Mouse (Mus musculus) liver, postnatal 0 days (tissue): ENCODE results near the gene Mfrp. TPM values are rescaled to one million over a fixed set of nuclear protein-coding genes. Genes with fewer than 3 reads are reported as not detected.
A peak's percentile ranks its signal among the peaks of the same experiment; 100 is the strongest.

Experiments used
- ATAC-seq: fragments of 200-750 bp; cut with Nextera tagmentation; 2 replicates; pipeline ENCODE4 v1.8.0; 2017; ENCODE audit warnings: mild to moderate bottlenecking, moderate library complexity
- DNase-seq: peaks from one replicate; pipeline ENCODE4 v3.0.0-alpha.2; 2016
- H3K27ac ChIP-seq: fragments of 300-500 bp; sonication (generic); 2 replicates; pipeline ENCODE4 v1.5.1; 2014; ENCODE audit warnings: antibody characterized with exemption, moderate library complexity, mild to moderate bottlenecking, low read depth
- H3K27me3 ChIP-seq: fragments of 300-500 bp; sonication (generic); 2 replicates; pipeline ENCODE4 v1.6.1; 2014; ENCODE audit warnings: low read length, control low read depth, mixed read lengths; ENCODE audit not compliant: insufficient read depth
- H3K36me3 ChIP-seq: fragments of 300-500 bp; sonication (generic); replicated peaks from 2 replicates; pipeline ENCODE4 v1.6.1; 2014; ENCODE audit warnings: mild to moderate bottlenecking, control low read depth, low read length, moderate library complexity, mixed read lengths; ENCODE audit not compliant: insufficient read depth
- H3K4me1 ChIP-seq: fragments of 300-500 bp; sonication (generic); 2 replicates; pipeline ENCODE4 v1.6.1; 2014; ENCODE audit warnings: antibody characterized with exemption, mild to moderate bottlenecking, control low read depth; ENCODE audit not compliant: insufficient read depth
- H3K4me2 ChIP-seq: fragments of 300-500 bp; sonication (generic); 2 replicates; pipeline ENCODE4 v1.6.1; 2014; ENCODE audit warnings: low read depth, mild to moderate bottlenecking, low read length, moderate library complexity, mixed read lengths
- H3K4me3 ChIP-seq: fragments of 300-500 bp; sonication (generic); 2 replicates; pipeline ENCODE4 v1.5.1; 2014; ENCODE audit warnings: low read depth, low read length
- H3K9ac ChIP-seq: fragments of 300-500 bp; sonication (generic); replicated peaks from 2 replicates; pipeline ENCODE4 v1.6.1; 2014; ENCODE audit warnings: mild to moderate bottlenecking, moderate library complexity
- H3K9me3 ChIP-seq: fragments of 300-500 bp; sonication (generic); 2 replicates; pipeline ENCODE4 v1.6.1; 2016; ENCODE audit warnings: mild to moderate bottlenecking, control low read depth, low read length, mixed read lengths
- CTCF ChIP-seq: sonication (generic); IDR thresholded peaks from 2 replicates; pipeline ENCODE4 v1.5.1; 2016; ENCODE audit warnings: antibody characterized with exemption, low read depth
- EP300 ChIP-seq: IDR thresholded peaks from 2 replicates; pipeline ENCODE4 v1.6.1; 2016; ENCODE audit warnings: antibody characterized with exemption, low read depth, mild to moderate bottlenecking
- WGBS: fragments of 180-500 bp; shearing (Covaris S2); extraction: QIAGEN DNeasy Blood & Tissue Kit; methylation state at CpG from one replicate; pipeline ENCODE4 v1.1.7; 2014; ENCODE audit not compliant: insufficient replicate concordance; 5-methylcytosine and 5-hydroxymethylcytosine counted together
- polyA plus RNA-seq: library from polyadenylated mRNA; unstranded; fragments of >200 nt; fragmentation: Nextera tagmentation; extraction: Ambion mirVana; gene quantifications from 2 replicates; pipeline ENCODE4 v1.2.1, GENCODE M21; 2015

Mfrp gene
- polyA plus RNA-seq, 1 experiment from 2014 or later = not detected

- no peaks in the 10 kb centered on the region for H3K36me3 ChIP-seq
- 71% methylated on average over 11 of the region's 11 CpGs for whole genome bisulfite sequencing
- H3K27me3 ChIP-seq = no peaks in the 10 kb centered on the region
Measured at GRCm38 (mm10) chr9:44077266-44077910, 24.1 kb upstream of the Mfrp start.

DNA sequence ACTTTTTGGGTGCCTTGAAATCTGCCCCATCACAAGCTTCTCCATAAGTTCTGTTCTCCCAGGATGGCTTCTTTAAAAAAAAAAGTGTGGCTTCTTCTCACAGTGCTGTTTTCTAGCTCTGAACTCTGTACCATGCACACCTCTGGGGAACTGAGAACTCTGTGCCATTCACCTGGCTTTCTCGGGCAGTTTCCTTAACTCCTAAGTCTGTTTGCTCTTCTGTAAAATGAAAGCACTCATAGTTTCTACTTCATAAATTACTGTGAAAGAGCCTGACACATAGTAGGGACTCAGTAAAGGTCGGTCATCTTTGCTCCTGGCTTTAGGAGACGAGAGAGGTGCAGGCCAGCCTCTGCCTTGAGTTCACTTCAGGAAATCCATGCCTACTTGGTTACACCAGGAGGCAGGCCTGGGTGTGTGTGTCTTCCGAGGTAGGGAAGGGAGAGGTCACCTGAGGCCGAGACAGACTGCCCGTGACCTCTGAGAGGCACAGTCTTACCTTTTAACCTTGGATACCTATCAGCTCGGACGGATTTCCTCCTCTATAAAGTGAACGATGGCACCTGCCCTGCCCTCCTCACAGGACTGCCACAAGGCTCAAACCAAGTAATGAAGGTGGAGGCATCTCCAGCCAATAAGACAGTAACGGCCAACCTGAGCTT, 23.3 kb upstream of the Mfrp start:
- WGBS = 76% methylated on average over 10 of the region's 10 CpGs
- no peak overlapping the region for H3K4me3 ChIP-seq
- DNase-seq = no peak
- TF ChIP-seq CTCF (no peak), EP300 (no peak)
- H3K9ac ChIP-seq = no peak overlapping the region
- no peak overlapping the region for H3K27ac ChIP-seq
- H3K27me3 ChIP-seq = peaks cover under 1% of the 10 kb centered on the region; the same call in 1 of the 2 replicates
- no peak for ATAC-seq
- peaks cover 7% of the 10 kb centered on the region for H3K4me1 ChIP-seq
- no peak overlapping the region for H3K4me2 ChIP-seq
- H3K36me3 ChIP-seq = no peaks in the 10 kb centered on the region
- no peaks in the 10 kb centered on the region for H3K9me3 ChIP-seq

More at GRCm38 (mm10) chr9:44077266-44077910, 24.1 kb upstream of the Mfrp start:
- DNase-seq (no peak), ATAC-seq (no peak)
- Histone ChIP-seq H3K4me3 (no peak overlapping the region), H3K9me3 (no peaks in the 10 kb centered on the region), H3K27ac (no peak overlapping the region), H3K9ac (no peak overlapping the region), H3K4me2 (no peak overlapping the region), H3K4me1 (peaks cover 5% of the 10 kb centered on the region)
- TF ChIP-seq CTCF = no peak
- TF ChIP-seq EP300 = no peak

GRCm38 (mm10) chr9:44078955-44079756, 22.4 kb upstream of the Mfrp start:
- 33% methylated on average over 15 of the region's 16 CpGs for whole genome bisulfite sequencing
- TF ChIP-seq EP300 (peak; percentile 46; the same call in 1 of the 2 replicates), CTCF (no peak)

DNA sequence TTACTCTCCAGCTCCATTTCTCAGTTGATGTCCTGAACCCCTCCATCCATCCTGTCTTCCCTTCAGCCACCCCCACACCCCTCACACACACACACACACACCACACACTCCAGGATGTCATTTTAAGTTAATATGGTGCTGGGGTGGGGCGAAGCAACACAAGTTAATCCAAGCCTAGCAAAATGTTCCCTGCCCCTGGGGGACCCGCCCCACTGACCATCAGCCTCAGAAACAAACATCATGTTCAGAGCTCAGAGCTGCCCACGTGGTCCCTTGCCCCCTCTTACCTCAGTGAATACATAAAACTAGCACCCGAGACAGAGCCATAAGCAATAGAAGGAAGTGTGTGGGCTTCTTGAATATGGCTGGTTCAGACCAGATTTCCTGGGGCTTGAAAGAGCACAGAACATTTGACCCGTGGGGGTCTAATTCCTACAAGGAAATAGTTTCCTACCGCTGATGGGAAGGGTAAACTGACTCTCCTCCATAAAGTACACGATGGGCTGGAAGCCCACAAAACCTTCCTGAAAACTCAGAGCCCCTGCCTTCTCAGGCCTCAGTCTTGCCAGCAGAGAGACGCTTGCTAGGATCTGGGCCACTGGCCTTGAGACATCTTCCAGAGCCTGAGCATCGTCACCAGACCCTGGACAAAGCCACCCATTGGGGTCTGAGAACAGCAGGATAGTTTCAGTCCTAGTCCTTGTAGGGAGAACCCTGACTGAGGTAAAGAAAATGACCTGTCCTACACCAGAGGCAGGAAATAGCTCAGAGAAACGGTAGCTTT, 21.3 kb upstream of the Mfrp start:
- Histone ChIP-seq H3K4me2 (no peak overlapping the region), H3K27ac (no peak overlapping the region), H3K27me3 (peaks cover 8% of the 10 kb centered on the region; the same call in 1 of the 2 replicates), H3K9me3 (no peaks in the 10 kb centered on the region), H3K4me3 (no peak overlapping the region), H3K4me1 (peaks cover 26% of the 10 kb centered on the region), H3K36me3 (no peaks in the 10 kb centered on the region), H3K9ac (no peak overlapping the region)
- WGBS = 48% methylated on average over 10 of the region's 10 CpGs
- TF ChIP-seq CTCF (no peak), EP300 (no peak)
- ATAC-seq (no peak), DNase-seq (no peak)

More at GRCm38 (mm10) chr9:44078955-44079756, 22.4 kb upstream of the Mfrp start:
- Histone ChIP-seq H3K36me3 (no peaks in the 10 kb centered on the region), H3K27me3 (peaks cover 6% of the 10 kb centered on the region; the same call in 1 of the 2 replicates), H3K27ac (no peak overlapping the region), H3K4me2 (no peak overlapping the region), H3K4me1 (peaks cover 16% of the 10 kb centered on the region), H3K4me3 (no peak overlapping the region), H3K9ac (no peak overlapping the region), H3K9me3 (no peaks in the 10 kb centered on the region)
- peak; percentile 81 for ATAC-seq
- peak; percentile 64 for DNase-seq

DNA sequence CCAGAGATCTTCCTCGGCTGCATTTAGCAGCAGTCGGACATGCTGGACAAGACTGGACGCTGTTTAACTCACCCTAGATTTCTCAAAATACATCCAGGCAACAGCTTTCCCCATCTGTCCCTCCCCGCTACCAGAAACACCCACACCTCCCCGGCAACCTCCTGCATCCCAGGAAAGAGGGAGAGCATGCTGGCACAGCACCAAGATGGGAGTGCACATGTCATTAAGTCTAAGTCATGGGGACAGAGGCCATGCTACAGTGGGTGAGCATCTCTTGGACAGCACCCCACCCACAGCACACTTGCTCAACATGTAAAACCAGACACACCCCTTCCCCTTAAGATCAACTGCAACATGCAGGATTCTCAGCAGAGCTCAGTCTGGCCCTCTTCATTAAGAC, 20.6 kb upstream of the Mfrp start:
- TF ChIP-seq CTCF (no peak), EP300 (no peak)
- Histone ChIP-seq H3K4me3 (no peak overlapping the region), H3K4me1 (peaks cover 34% of the 10 kb centered on the region), H3K27ac (no peak overlapping the region), H3K4me2 (no peak overlapping the region), H3K9me3 (no peaks in the 10 kb centered on the region), H3K36me3 (no peaks in the 10 kb centered on the region), H3K9ac (no peak overlapping the region), H3K27me3 (peaks cover 13% of the 10 kb centered on the region; the same call in 1 of the 2 replicates)
- ATAC-seq (no peak), DNase-seq (no peak)
- 79% methylated on average over 5 of the region's 5 CpGs for WGBS
